Mouse (Mus musculus) bone marrow, adult 2 months (tissue): ENCODE measurements at regions not wholly inside any gene's neighbourhood (a gene's known extent, or its start where the extent isn't known, plus 50 kb on each side); places are given as distances from the start of the nearest gene placed in this dataset.

Experiments
- H3K27ac ChIP-seq: fragments of 200-500 bp; 2 replicates; pipeline ENCODE4 v1.5.1; 2012; ENCODE audit warnings: low read depth, mild to moderate bottlenecking, control low read depth, inconsistent platforms, low read length; ENCODE audit not compliant: control insufficient read depth, poor library complexity, insufficient read depth
- H3K4me1 ChIP-seq: fragments of 200-500 bp; 2 replicates; pipeline ENCODE4 v1.6.1; 2011; ENCODE audit warnings: low read length; ENCODE audit not compliant: control insufficient read depth, insufficient read depth
- H3K4me3 ChIP-seq: fragments of 200-500 bp; replicated peaks from 2 replicates; pipeline ENCODE3; 2011; ENCODE audit warnings: mild to moderate bottlenecking, low read depth, low read length, control low read depth; ENCODE audit not compliant: control insufficient read depth
- CTCF ChIP-seq: fragments of 200-500 bp; IDR thresholded peaks from 2 replicates; pipeline ENCODE4 v1.5.1; 2011; ENCODE audit warnings: low read length, control low read depth; ENCODE audit not compliant: control insufficient read depth, insufficient read depth
- POLR2A ChIP-seq: fragments of 200-500 bp; IDR thresholded peaks from 2 replicates; pipeline ENCODE4 v1.6.1; 2011; ENCODE audit warnings: low read depth, mild to moderate bottlenecking, control low read depth, low read length, borderline replicate concordance; ENCODE audit not compliant: control insufficient read depth
- WGBS: fragments of 180-500 bp; shearing (Covaris S2); methylation state at CpG from one replicate; pipeline ENCODE4 v1.1.7; 2018; 5-methylcytosine and 5-hydroxymethylcytosine counted together

- no peak overlapping the region for H3K27ac ChIP-seq
- H3K4me3 ChIP-seq = no peak overlapping the region
- no peaks in the 10 kb centered on the region for H3K4me1 ChIP-seq
- WGBS = 75% methylated on average over 1 of the region's 1 CpGs
- TF ChIP-seq CTCF = no peak
- TF ChIP-seq POLR2A = no peak
These were observed 284.3 kb upstream of the Marcks start for GRCm38 (mm10) chr10:37423047-37423446.

DNA sequence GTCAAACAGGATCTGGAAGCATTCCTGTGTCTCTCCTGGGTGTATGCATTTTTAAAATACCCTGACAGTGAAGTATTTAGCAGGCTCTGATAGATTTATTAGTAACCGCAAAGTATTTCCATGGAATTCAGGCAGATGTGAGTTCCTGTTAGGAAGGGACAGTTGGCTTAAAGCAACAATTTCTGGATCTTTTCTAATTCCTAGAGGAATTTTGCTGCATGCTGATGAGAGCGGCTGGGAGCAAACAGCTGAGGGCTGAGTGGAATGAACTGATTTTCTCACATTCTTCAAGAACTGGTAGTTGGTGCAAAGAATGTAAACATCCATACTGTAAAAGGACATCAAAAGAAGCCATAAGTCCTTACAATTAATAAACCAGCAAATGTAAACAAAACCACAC lies 283.9 kb upstream of the Marcks start:
- TF ChIP-seq POLR2A = no peak
- no peak for TF ChIP-seq CTCF
- Histone ChIP-seq H3K4me3 (no peak overlapping the region), H3K4me1 (no peaks in the 10 kb centered on the region), H3K27ac (no peak overlapping the region)
- WGBS = 84% methylated on average over 2 of the region's 2 CpGs

- H3K27ac ChIP-seq = no peak overlapping the region
- no peak overlapping the region for H3K4me3 ChIP-seq
- TF ChIP-seq POLR2A = no peak
- no peak for TF ChIP-seq CTCF
- no peaks in the 10 kb centered on the region for H3K4me1 ChIP-seq
- 80% methylated on average over 1 of the region's 1 CpGs for WGBS
These were observed 277.6 kb upstream of the Marcks start for GRCm38 (mm10) chr10:37416321-37416720.

DNA sequence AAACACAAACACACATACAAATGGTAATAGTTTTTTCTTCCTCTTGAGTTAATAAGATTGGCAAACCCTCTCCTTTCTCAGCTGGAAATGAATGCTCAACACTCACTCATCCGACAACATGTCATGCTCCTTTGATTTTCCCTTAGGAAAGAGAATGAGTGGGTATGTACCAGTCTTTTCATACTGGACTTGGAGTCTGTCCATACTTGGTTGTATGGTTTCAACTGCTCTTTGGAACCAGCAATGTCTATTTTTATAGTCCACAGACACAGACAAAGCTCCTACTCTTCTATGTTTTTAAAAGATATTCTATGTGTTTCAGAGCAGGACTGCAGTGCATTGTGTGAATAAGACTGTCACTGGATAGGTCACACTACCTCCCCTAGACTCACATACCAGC lies 273.7 kb upstream of the Marcks start:
- TF ChIP-seq POLR2A (no peak), CTCF (no peak)
- no peaks in the 10 kb centered on the region for H3K4me1 ChIP-seq
- WGBS = 83% methylated on average over 1 of the region's 1 CpGs
- no peak overlapping the region for H3K27ac ChIP-seq
- H3K4me3 ChIP-seq = no peak overlapping the region

DNA sequence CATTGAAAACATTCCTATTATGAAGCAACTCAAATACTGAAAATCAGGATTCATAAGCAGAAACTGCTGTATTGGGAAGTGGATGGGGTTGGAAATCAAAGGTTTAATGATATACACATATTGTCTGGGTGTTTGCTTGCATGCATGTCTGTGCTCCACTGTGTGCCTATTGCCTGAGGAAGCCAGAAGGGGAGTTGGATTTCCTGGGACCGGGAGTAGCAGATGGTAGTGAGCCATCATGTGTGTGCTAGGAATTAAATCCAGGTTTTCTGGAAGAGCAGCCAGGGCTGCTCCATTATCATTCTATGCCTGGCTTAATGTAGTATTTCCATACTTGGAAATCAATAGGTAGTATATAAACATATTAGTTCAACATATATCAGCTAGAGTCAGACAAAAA lies 271.0 kb upstream of the Marcks start:
- Histone ChIP-seq H3K4me3 (no peak overlapping the region), H3K4me1 (no peaks in the 10 kb centered on the region), H3K27ac (no peak overlapping the region)
- WGBS = 70% methylated on average over 1 of the region's 1 CpGs
- TF ChIP-seq POLR2A (no peak), CTCF (no peak)

- Histone ChIP-seq H3K27ac (no peak overlapping the region), H3K4me3 (no peak overlapping the region), H3K4me1 (no peaks in the 10 kb centered on the region)
- no peak for TF ChIP-seq CTCF
- TF ChIP-seq POLR2A = no peak
- WGBS = 84% methylated on average over 2 of the region's 2 CpGs
These were observed 268.8 kb upstream of the Marcks start for GRCm38 (mm10) chr10:37407487-37407886.

GRCm38 (mm10) chr10:37404933-37405332 lies 266.2 kb upstream of the Marcks start:
- TF ChIP-seq CTCF = no peak
- no peak for TF ChIP-seq POLR2A
- Histone ChIP-seq H3K4me1 (no peaks in the 10 kb centered on the region; the same call in 1 of the 2 replicates), H3K27ac (no peak overlapping the region), H3K4me3 (no peak overlapping the region)
- 90% methylated on average over 4 of the region's 4 CpGs for WGBS

- Histone ChIP-seq H3K4me3 (no peak overlapping the region), H3K27ac (no peak overlapping the region), H3K4me1 (no peaks in the 10 kb centered on the region; the same call in 1 of the 2 replicates)
- TF ChIP-seq POLR2A = no peak
These were observed 265.7 kb upstream of the Marcks start for GRCm38 (mm10) chr10:37404407-37404806.

GRCm38 (mm10) chr10:37402376-37402775 lies 263.7 kb upstream of the Marcks start:
- 82% methylated on average over 1 of the region's 1 CpGs for WGBS
- Histone ChIP-seq H3K27ac (no peak overlapping the region), H3K4me3 (no peak overlapping the region), H3K4me1 (no peaks in the 10 kb centered on the region; the same call in none of the 2 replicates)
- no peak for TF ChIP-seq CTCF
- TF ChIP-seq POLR2A = no peak

DNA sequence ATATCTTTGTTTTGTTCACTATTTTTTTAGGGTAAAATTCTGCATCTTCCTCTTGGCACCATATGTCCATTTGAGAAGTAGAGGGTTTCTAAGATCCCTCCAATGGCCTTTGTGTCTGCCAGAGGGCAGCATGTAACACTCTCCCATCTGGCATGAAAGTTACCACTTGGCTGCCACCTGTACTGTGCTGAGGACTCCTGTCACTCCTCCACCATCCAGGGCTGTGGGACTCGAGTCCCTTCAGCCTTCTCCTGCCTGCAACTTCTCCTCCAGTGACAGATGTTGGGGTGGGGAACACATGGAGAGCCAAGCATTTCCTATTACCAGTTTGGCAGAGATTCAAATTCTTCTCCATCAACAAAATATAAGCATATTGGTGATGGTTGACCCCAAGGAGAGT lies 262.3 kb upstream of the Marcks start:
- Histone ChIP-seq H3K4me3 (no peak overlapping the region), H3K4me1 (no peaks in the 10 kb centered on the region; the same call in none of the 2 replicates), H3K27ac (no peak overlapping the region)
- no peak for TF ChIP-seq POLR2A
- TF ChIP-seq CTCF = no peak
- WGBS = 27% methylated on average over 1 of the region's 1 CpGs
